Mouse (Mus musculus) bone marrow macrophage, adult 2 months (primary cell): Measurements from ENCODE around the gene Nhsl2.

Experiments used
- CTCF ChIP-seq: IDR thresholded peaks from 2 replicates; pipeline ENCODE4 v1.5.1; 2012; ENCODE audit warnings: low read depth, mild to moderate bottlenecking, low read length, moderate library complexity
- POLR2A ChIP-seq: IDR thresholded peaks from 2 replicates; pipeline ENCODE4 v1.6.1; 2012; ENCODE audit warnings: mild to moderate bottlenecking, low read depth, low read length, borderline replicate concordance

GRCm38 (mm10) chrX:101980586-101980985 is 131.4 kb downstream of the Nhsl2 start:
- no peak for TF ChIP-seq CTCF
- TF ChIP-seq POLR2A, result no peak
